Mouse (Mus musculus): ENCODE data around the gene Cabp1.

GRCm38 (mm10) chr5:115222485-115222884 is 28.3 kb upstream of the Cabp1 start:
- TF ChIP-seq CTCF (IDR thresholded peaks at IDR 0.05; ENCODE audit: low read depth) (peak; percentile 34), EP300 (optimal IDR thresholded peaks at IDR 0.05) (no peak)

Measured in stomach, postnatal 0 days (tissue).